ENCODE assay signal across 15 mouse cellular contexts in genomic region chr4:49057916-49058315, GRCm38 (mm10). TPM values are rescaled to one million over a fixed set of nuclear protein-coding genes. Genes with fewer than 3 reads are reported as not detected.
A peak's percentile ranks its signal among the peaks of the same experiment; 100 is the strongest.
DNase-seq lines count a peak whose midpoint lies in the region; ATAC-seq and TF ChIP-seq lines count a peak whose summit lies in the region.
"Had no signal": no experiment of that assay in that cellular context is flagged by ENCODE, and none has a peak within 500 bp of the region (broad histone marks: within the 10 kb centered on the region; RNA-seq: fewer than 3 reads in every experiment).

No protein-coding gene starts in this region.

- H3K9me3 ChIP-seq in forebrain, embryonic 13.5 days (replicated peaks) = no peaks in the 10 kb centered on the region
- H3K9me3 ChIP-seq in forebrain, postnatal 0 days (ENCODE audit: low read length) = no peaks in the 10 kb centered on the region
- no peaks in the 10 kb centered on the region for H3K9me3 ChIP-seq in limb, embryonic 12.5 days
- no peaks in the 10 kb centered on the region for H3K9me3 ChIP-seq in limb, embryonic 10.5 days (replicated peaks)
- H3K9me3 ChIP-seq in hindbrain, postnatal 0 days (ENCODE audit: low read length) = no peaks in the 10 kb centered on the region
- H3K9me3 ChIP-seq: heart, embryonic 15.5 days; intestine, embryonic 15.5 days had no signal

- H3K4me3 ChIP-seq in forebrain, embryonic 13.5 days = no peak overlapping the region
- no peak overlapping the region for H3K4me3 ChIP-seq in forebrain, postnatal 0 days (ENCODE audit: low read depth, low read length)
- no peak overlapping the region; the same call in 1 of the 2 replicates for H3K4me3 ChIP-seq in limb, embryonic 12.5 days (replicated peaks)
- H3K4me3 ChIP-seq in limb, embryonic 10.5 days = no peak overlapping the region
- no peak overlapping the region for H3K4me3 ChIP-seq in hindbrain, postnatal 0 days (ENCODE audit: low read length)

- H3K4me1 ChIP-seq in forebrain, embryonic 13.5 days = peaks cover 36% of the 10 kb centered on the region
- H3K4me1 ChIP-seq in forebrain, postnatal 0 days (ENCODE audit: insufficient read depth) = no peaks in the 10 kb centered on the region; the same call in 1 of the 2 replicates
- peaks cover 15% of the 10 kb centered on the region for H3K4me1 ChIP-seq in limb, embryonic 12.5 days (replicated peaks)
- H3K4me1 ChIP-seq in limb, embryonic 10.5 days = peaks cover 28% of the 10 kb centered on the region
- H3K4me1 ChIP-seq in hindbrain, postnatal 0 days (ENCODE audit: insufficient read depth, low read length) = peaks cover 22% of the 10 kb centered on the region

- H3K4me2 ChIP-seq in forebrain, embryonic 13.5 days = peak overlapping the region; percentile 81
- H3K4me2 ChIP-seq in forebrain, postnatal 0 days (ENCODE audit: low read depth) = no peak overlapping the region; the same call in 1 of the 2 replicates
- H3K4me2 ChIP-seq in limb, embryonic 12.5 days = 0 out of 2 replicates have a peak overlapping the region, but pooled peaks have one; percentile 98
- H3K4me2 ChIP-seq in hindbrain, postnatal 0 days (ENCODE audit: low read depth, low read length) = peak overlapping the region; percentile 63; the same call in 1 of the 2 replicates

- TF ChIP-seq CTCF in forebrain, postnatal 0 days (IDR thresholded peaks at IDR 0.05; ENCODE audit: low read depth) = no peak
- no peak for TF ChIP-seq CTCF in hindbrain, postnatal 0 days (IDR thresholded peaks at IDR 0.05; ENCODE audit: low read depth)

- DNase-seq in forebrain, postnatal 0 days = no peak
- DNase-seq in limb, embryonic 10.5 days (ENCODE audit: low spot score) = no peak
- no peak for DNase-seq in hindbrain, postnatal 0 days (ENCODE audit: low spot score)
- DNase-seq in retina, embryonic 14.5 days (ENCODE audit: low spot score) = peak; percentile 78
- no peak for DNase-seq in cerebellum, adult 9-10 months
- no peak for DNase-seq in cerebellum, postnatal 10 days
- DNase-seq: adrenal gland, adult 8-10 months; gastrocnemius, postnatal 14 days; liver had no signal

- no peaks in the 10 kb centered on the region for H3K27me3 ChIP-seq in forebrain, embryonic 13.5 days
- H3K27me3 ChIP-seq in forebrain, postnatal 0 days (ENCODE audit: insufficient read depth, low read length) = no peaks in the 10 kb centered on the region
- H3K27me3 ChIP-seq in limb, embryonic 12.5 days = peaks cover 29% of the 10 kb centered on the region
- H3K27me3 ChIP-seq in limb, embryonic 10.5 days (ENCODE audit: low read depth, poor library complexity, severe bottlenecking) = peaks cover 36% of the 10 kb centered on the region
- H3K27me3 ChIP-seq in hindbrain, postnatal 0 days (ENCODE audit: insufficient read depth, low read length) = no peaks in the 10 kb centered on the region
- H3K27me3 ChIP-seq: intestine, embryonic 15.5 days had no signal

- ATAC-seq in forebrain, embryonic 13.5 days = no peak
- no peak for ATAC-seq in forebrain, postnatal 0 days
- ATAC-seq in limb, embryonic 12.5 days (ENCODE audit: insufficient number of reproducible peaks, insufficient read depth, low FRiP score, low TSS enrichment, low read depth) = no peak
- ATAC-seq in hindbrain, postnatal 0 days = no peak
- ATAC-seq: lung, postnatal 0 days had no signal

- H3K9ac ChIP-seq in forebrain, embryonic 13.5 days = no peak overlapping the region
- no peak overlapping the region for H3K9ac ChIP-seq in forebrain, postnatal 0 days
- no peak overlapping the region for H3K9ac ChIP-seq in limb, embryonic 12.5 days (replicated peaks)
- no peak overlapping the region for H3K9ac ChIP-seq in hindbrain, postnatal 0 days (replicated peaks; ENCODE audit: low read length)

- H3K36me3 ChIP-seq in forebrain, embryonic 13.5 days (ENCODE audit: poor library complexity, severe bottlenecking) = no peaks in the 10 kb centered on the region
- no peaks in the 10 kb centered on the region for H3K36me3 ChIP-seq in forebrain, postnatal 0 days (ENCODE audit: insufficient read depth)
- H3K36me3 ChIP-seq in limb, embryonic 12.5 days = no peaks in the 10 kb centered on the region
- no peaks in the 10 kb centered on the region for H3K36me3 ChIP-seq in limb, embryonic 10.5 days
- H3K36me3 ChIP-seq in hindbrain, postnatal 0 days (ENCODE audit: insufficient read depth, low read length) = no peaks in the 10 kb centered on the region
- H3K36me3 ChIP-seq: heart, embryonic 15.5 days; intestine, embryonic 15.5 days had no signal

- H3K27ac ChIP-seq in forebrain, embryonic 13.5 days = no peak overlapping the region
- H3K27ac ChIP-seq in forebrain, postnatal 0 days (ENCODE audit: low read depth, low read length) = no peak overlapping the region
- H3K27ac ChIP-seq in limb, embryonic 12.5 days = no peak overlapping the region
- H3K27ac ChIP-seq in limb, embryonic 10.5 days = no peak overlapping the region
- no peak overlapping the region for H3K27ac ChIP-seq in hindbrain, postnatal 0 days
- H3K27ac ChIP-seq: heart, embryonic 15.5 days; intestine, embryonic 15.5 days; left cerebral cortex, adult 2 months had no signal

- 9% methylated on average over 2 of the region's 2 CpGs for WGBS in forebrain, embryonic 13.5 days
- WGBS in forebrain, postnatal 0 days = 18% methylated on average over 2 of the region's 2 CpGs
- 31% methylated on average over 2 of the region's 2 CpGs for whole genome bisulfite sequencing in limb, embryonic 12.5 days
- WGBS in limb, embryonic 10.5 days = 17% methylated on average over 2 of the region's 2 CpGs
- 12% methylated on average over 2 of the region's 2 CpGs for WGBS in hindbrain, postnatal 0 days

RNA-seq across cellular contexts. Expression of gene Plppr1, which starts 1.2 kb away (rescaled TPM):
- polyA plus RNA-seq in forebrain, embryonic 13.5 days (2015; fragmentation: Nextera tagmentation; extraction: Ambion mirVana) = 30.2 and 32.9 TPM in 2 replicates
- total RNA-seq in forebrain, postnatal 0 days (2014; rRNA removed) = 53.3 and 60.3 TPM in 2 replicates
- polyA plus RNA-seq in forebrain, postnatal 0 days (2015; fragmentation: Nextera tagmentation; extraction: Ambion mirVana) = 54.6 and 59.8 TPM in 2 replicates
- 2.1 and 2.4 TPM in 2 replicates for polyA plus RNA-seq in limb, embryonic 12.5 days (2016; fragmentation: Nextera tagmentation; extraction: Ambion mirVana)
- polyA plus RNA-seq in limb, embryonic 10.5 days (2016; fragmentation: Nextera tagmentation; extraction: Ambion mirVana) = 1.4 and 2.9 TPM in 2 replicates
- 38.7 and 46.1 TPM in 2 replicates for total RNA-seq in hindbrain, postnatal 0 days (2014; rRNA removed)
- polyA plus RNA-seq in hindbrain, postnatal 0 days (2015; fragmentation: Nextera tagmentation; extraction: Ambion mirVana) = 53.1 and 54.4 TPM in 2 replicates
